Mouse (Mus musculus) CH12.LX (cell line): Measurements from ENCODE around the gene Cdk14. TPM values are rescaled to one million over a fixed set of nuclear protein-coding genes. Genes with fewer than 3 reads are reported as not detected.

Experiments used
- DNase-seq: peaks from one replicate; pipeline ENCODE4 v3.0.0-alpha.2; 2013; ENCODE audit errors: extremely low read depth
- H3K27ac ChIP-seq: 2 replicates; pipeline ENCODE4 v1.5.1; 2012; ENCODE audit warnings: low read depth, mild to moderate bottlenecking, control low read depth, moderate library complexity; ENCODE audit not compliant: insufficient read depth
- H3K27me3 ChIP-seq: replicated peaks from 2 replicates; pipeline ENCODE3; 2012; ENCODE audit warnings: inconsistent platforms
- H3K36me3 ChIP-seq, 2 experiments: replicated peaks in 1 of 2; 2 replicates each; pipeline versions ENCODE3 to v1.6.1; 2012; ENCODE audit warnings: inconsistent platforms in 1 of 2, low read length in 1 of 2, mild to moderate bottlenecking in 1 of 2, mixed read lengths in 1 of 2, moderate library complexity in 1 of 2; ENCODE audit not compliant: control insufficient read depth in 1 of 2, insufficient read depth in 1 of 2
- H3K4me1 ChIP-seq, 2 experiments: 2 replicates each; pipeline ENCODE4 v1.6.1; 2012; ENCODE audit warnings: inconsistent platforms in 1 of 2, moderate library complexity in 1 of 2; ENCODE audit not compliant: insufficient read depth in 2 of 2, control insufficient read depth in 1 of 2
- H3K4me2 ChIP-seq: 2 replicates; pipeline ENCODE4 v1.6.1; 2012; ENCODE audit warnings: low read depth, mild to moderate bottlenecking, control low read depth; ENCODE audit not compliant: poor library complexity, insufficient read depth, severe bottlenecking
- H3K4me3 ChIP-seq, 3 experiments: fragments of 150-350 bp in 1 of 3; sonication (generic) in 1 of 3; replicated peaks in 1 of 3; 2 replicates each; pipeline versions ENCODE3 to v1.5.1; 2011 to 2012; ENCODE audit warnings: low read depth in 2 of 3, low read length in 2 of 3, mild to moderate bottlenecking in 2 of 3, moderate library complexity in 2 of 3, control low read depth in 1 of 3, improper control_type of control experiment in 1 of 3, inconsistent platforms in 1 of 3, mixed read lengths in 1 of 3; ENCODE audit not compliant: poor library complexity in 1 of 3
- H3K79me2 ChIP-seq: replicated peaks from 2 replicates; pipeline ENCODE4 v1.6.1; 2012; ENCODE audit warnings: mild to moderate bottlenecking, moderate library complexity; ENCODE audit not compliant: control insufficient read depth, poor library complexity, insufficient read depth, severe bottlenecking; ENCODE audit errors: extremely low read depth
- H3K9ac ChIP-seq: 2 replicates; pipeline ENCODE4 v1.6.1; 2012; ENCODE audit warnings: low read depth, mild to moderate bottlenecking, control low read depth, moderate library complexity; ENCODE audit not compliant: insufficient read depth
- H3K9me3 ChIP-seq: replicated peaks from 2 replicates; pipeline ENCODE3; 2012; ENCODE audit warnings: low read length, inconsistent platforms, mixed read lengths
- BHLHE40 ChIP-seq: IDR thresholded peaks from 2 replicates; pipeline ENCODE4 v1.6.1; 2011; ENCODE audit warnings: mild to moderate bottlenecking, low read depth, low read length, improper control_type of control experiment
- CHD1 ChIP-seq: IDR thresholded peaks from 2 replicates; pipeline ENCODE4 v1.6.1; 2012; ENCODE audit warnings: low read depth, low read length, improper control_type of control experiment, inconsistent platforms
- CHD2 ChIP-seq: IDR thresholded peaks from 2 replicates; pipeline ENCODE4 v1.6.1; 2011; ENCODE audit warnings: low read length, improper control_type of control experiment
- CTCF ChIP-seq, 2 experiments: IDR thresholded peaks in 1 of 2; conservative IDR thresholded peaks in 1 of 2; 2 replicates each; pipeline ENCODE4 v1.5.1; 2011 to 2012; ENCODE audit warnings: low read depth in 2 of 2, low read length in 2 of 2, improper control_type of control experiment in 1 of 2, inconsistent platforms in 1 of 2, mild to moderate bottlenecking in 1 of 2, moderate library complexity in 1 of 2
- JUN ChIP-seq: IDR thresholded peaks from 2 replicates; pipeline ENCODE4 v1.6.1; 2011; ENCODE audit warnings: low read depth, mild to moderate bottlenecking, low read length, improper control_type of control experiment, moderate library complexity; ENCODE audit not compliant: insufficient read depth
- JUND ChIP-seq: conservative IDR thresholded peaks from 2 replicates; pipeline ENCODE4 v1.6.1; 2011; ENCODE audit warnings: low read depth, low read length, improper control_type of control experiment
- KAT2A ChIP-seq: IDR thresholded peaks from 2 replicates; pipeline ENCODE4 v1.6.1; 2012; ENCODE audit warnings: low read length, improper control_type of control experiment, inconsistent platforms; ENCODE audit not compliant: insufficient replicate concordance
- MAFK ChIP-seq: IDR thresholded peaks from 2 replicates; pipeline ENCODE4 v1.6.1; 2011; ENCODE audit warnings: low read length, improper control_type of control experiment; ENCODE audit not compliant: insufficient replicate concordance
- MXI1 ChIP-seq: IDR thresholded peaks from 2 replicates; pipeline ENCODE4 v1.6.1; 2011; ENCODE audit warnings: mild to moderate bottlenecking, low read depth, low read length, improper control_type of control experiment
- MYC ChIP-seq: IDR thresholded peaks from 2 replicates; pipeline ENCODE4 v1.6.1; 2011; ENCODE audit warnings: low read depth, mild to moderate bottlenecking, improper control_type of control experiment, low read length
- NRF1 ChIP-seq: IDR thresholded peaks from 2 replicates; pipeline ENCODE4 v1.6.1; 2014; ENCODE audit warnings: low read depth, mild to moderate bottlenecking, inconsistent platforms, low read length, improper control_type of control experiment, moderate library complexity
- RCOR1 ChIP-seq: conservative IDR thresholded peaks from 2 replicates; pipeline ENCODE4 v1.6.1; 2012; ENCODE audit warnings: low read depth, mild to moderate bottlenecking, inconsistent platforms, low read length, improper control_type of control experiment
- SIN3A ChIP-seq: IDR thresholded peaks from 2 replicates; pipeline ENCODE4 v1.6.1; 2012; ENCODE audit warnings: low read length, improper control_type of control experiment, inconsistent platforms
- TBP ChIP-seq: conservative IDR thresholded peaks from 2 replicates; pipeline ENCODE4 v1.6.1; 2011; ENCODE audit warnings: low read depth, low read length, improper control_type of control experiment
- TCF12 ChIP-seq: IDR thresholded peaks from 2 replicates; pipeline ENCODE4 v1.6.1; 2014; ENCODE audit warnings: low read depth, mild to moderate bottlenecking, inconsistent platforms, low read length, improper control_type of control experiment
- UBTF ChIP-seq: IDR thresholded peaks from 2 replicates; pipeline ENCODE4 v1.6.1; 2012; ENCODE audit warnings: low read depth, mild to moderate bottlenecking, inconsistent platforms, low read length, improper control_type of control experiment, moderate library complexity
- USF1 ChIP-seq: IDR thresholded peaks from 2 replicates; pipeline ENCODE4 v1.6.1; 2014; ENCODE audit warnings: low read depth, mild to moderate bottlenecking, inconsistent platforms, low read length, improper control_type of control experiment
- USF2 ChIP-seq: conservative IDR thresholded peaks from 2 replicates; pipeline ENCODE4 v1.6.1; 2011; ENCODE audit warnings: low read depth, low read length, improper control_type of control experiment
- ZKSCAN1 ChIP-seq: IDR thresholded peaks from 2 replicates; pipeline ENCODE4 v1.6.1; 2012; ENCODE audit warnings: low read depth, inconsistent platforms, low read length, improper control_type of control experiment, borderline replicate concordance
- ZNF384 ChIP-seq: IDR thresholded peaks from 2 replicates; pipeline ENCODE4 v1.6.1; 2012; ENCODE audit warnings: low read depth, low read length, improper control_type of control experiment, inconsistent platforms
- dilution Hi-C: fragments of 300-500 bp; cut with MboI; formaldehyde crosslinking; loops from 2 replicates; pipeline ENCODE4 v1.14.3; 2020; ENCODE audit warnings: low sequenced_read_pairs; ENCODE audit not compliant: extremely low pct_unique_long_range_greater_than_20kb, extremely low pct_ligation_motif_present
- in situ Hi-C: fragments of 300-500 bp; cut with MboI; formaldehyde crosslinking; loops from 3 replicates; pipeline ENCODE4 v1.14.3; 2019; ENCODE audit warnings: low sequenced_read_pairs, low pct_ligation_motif_present, low pct_unique_long_range_greater_than_20kb, mixed read lengths
- polyA plus RNA-seq: library from polyadenylated mRNA; unstranded; fragments of >175 nt; gene quantifications from 2 replicates; pipeline ENCODE4 v1.2.1, GENCODE M21; 2012; ENCODE audit warnings: low read depth; ENCODE audit not compliant: insufficient read length
- total RNA-seq, 2 experiments: library from RNA; depleted of rRNA; stranded (reverse); fragments of 300-350 nt in 1 of 2; fragments of >200 nt in 1 of 2; gene quantifications; 2 replicates each; pipeline ENCODE4 v1.2.3; 2012 to 2014

The Cdk14 gene
- total and polyA plus RNA-seq, 3 experiments: 3.7 to 12.0 (median 8.9) TPM

- H3K36me3 ChIP-seq: peaks cover 4 to 12% of the 10 kb centered on the region in 2 experiments
- no peak overlapping the region for H3K27ac ChIP-seq
- no peak for TF ChIP-seq MXI1
- TF ChIP-seq RCOR1: no peak
- TF ChIP-seq TBP: no peak
- no peak for TF ChIP-seq MYC
- no peak for TF ChIP-seq NRF1
- no peak for TF ChIP-seq UBTF
- no peak for TF ChIP-seq BHLHE40
- TF ChIP-seq JUND: no peak
- TF ChIP-seq USF1: no peak
- no peak for TF ChIP-seq KAT2A
- TF ChIP-seq CHD1: no peak
- no peak for TF ChIP-seq ZNF384
- TF ChIP-seq ZKSCAN1: no peak
- no peak for TF ChIP-seq USF2
- no peaks in the 10 kb centered on the region for H3K27me3 ChIP-seq
- no peaks in the 10 kb centered on the region for H3K9me3 ChIP-seq
- no peaks in the 10 kb centered on the region for H3K79me2 ChIP-seq
- in situ Hi-C loops (no loop called here), dilution Hi-C loops (no loop called here)
- peaks cover 13 to 24% of the 10 kb centered on the region in 2 experiments for H3K4me1 ChIP-seq
- no peak overlapping the region for H3K4me3 ChIP-seq
- no peak overlapping the region for H3K4me2 ChIP-seq
- DNase-seq: no peak
- H3K9ac ChIP-seq: no peak overlapping the region
Observed at GRCm38 (mm10) chr5:5247671-5248070, 172.4 kb downstream of the Cdk14 start.

DNA sequence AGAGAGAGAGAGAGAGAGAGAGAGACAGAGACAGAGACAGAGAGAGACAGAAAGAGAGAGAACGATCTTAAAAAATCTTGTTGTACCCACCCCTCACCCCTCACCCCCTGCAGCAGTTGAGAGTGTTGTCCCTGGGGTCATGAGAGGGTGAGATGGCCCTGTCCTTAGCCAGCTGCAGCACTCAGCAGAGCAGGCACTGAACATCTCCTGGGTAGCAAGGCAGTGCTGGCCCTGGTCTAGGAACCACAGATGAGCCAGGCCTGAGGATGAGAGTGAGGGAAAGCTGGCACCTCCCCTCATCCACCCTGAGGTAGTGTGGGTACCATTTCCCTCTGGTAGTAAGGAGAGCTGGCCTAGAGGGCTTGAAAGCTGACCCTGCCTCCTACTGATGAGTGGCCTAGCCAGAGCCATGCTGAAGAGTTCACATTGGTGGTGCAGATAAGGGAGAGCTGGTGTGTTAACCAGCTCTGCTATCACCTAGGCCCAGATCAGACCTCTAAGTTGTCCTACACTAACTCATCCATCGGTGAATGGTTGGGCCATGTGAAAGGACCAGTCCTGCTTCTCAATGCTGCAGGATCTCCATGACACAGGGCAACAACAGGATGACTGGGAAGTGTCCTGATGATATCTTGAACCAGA is 173.5 kb downstream of the Cdk14 start:
- no peaks in the 10 kb centered on the region for H3K79me2 ChIP-seq
- in situ Hi-C loops: no loop called here
- no peaks in the 10 kb centered on the region for H3K27me3 ChIP-seq
- no peak overlapping the region for H3K27ac ChIP-seq
- no peak for TF ChIP-seq TBP
- TF ChIP-seq CHD2: no peak
- no peak for TF ChIP-seq SIN3A
- TF ChIP-seq MAFK: no peak
- TF ChIP-seq UBTF: no peak
- TF ChIP-seq USF2: no peak
- TF ChIP-seq JUND: no peak
- TF ChIP-seq ZNF384: no peak
- TF ChIP-seq TCF12: no peak
- no peak for TF ChIP-seq CTCF (conservative IDR thresholded peaks at IDR 0.05 in 1 of 2, IDR thresholded peaks at IDR 0.05 in 1 of 2; ENCODE audit: low read depth in 2 of 2, low read length in 2 of 2)
- TF ChIP-seq JUN: no peak
- dilution Hi-C loops: no loop called here
- no peak overlapping the region for H3K4me3 ChIP-seq
- no peaks in the 10 kb centered on the region for H3K9me3 ChIP-seq
- H3K4me2 ChIP-seq: no peak overlapping the region
- DNase-seq: no peak
- H3K9ac ChIP-seq: no peak overlapping the region
- H3K36me3 ChIP-seq: peaks cover 4 to 12% of the 10 kb centered on the region in 2 experiments
- H3K4me1 ChIP-seq: peaks cover 13 to 29% of the 10 kb centered on the region in 2 experiments
